Mouse (Mus musculus) liver, adult 2 months (tissue): Measurements from ENCODE around the gene Dnajc11.

Experiments used
- CTCF ChIP-seq: fragments of 200-500 bp; IDR thresholded peaks from 2 replicates; pipeline ENCODE4 v1.5.1; 2011; ENCODE audit warnings: low read depth, low read length, control low read depth
- POLR2A ChIP-seq: fragments of 200-500 bp; IDR thresholded peaks from 2 replicates; pipeline ENCODE4 v1.6.1; 2011; ENCODE audit warnings: low read length, control low read depth; ENCODE audit not compliant: insufficient read depth; ENCODE audit errors: extremely low read depth

- TF ChIP-seq CTCF (no peak), POLR2A (no peak)
Observed at GRCm38 (mm10) chr4:151986650-151987049, 53.2 kb downstream of the Dnajc11 start.
